Mouse (Mus musculus) brain, embryonic 14.5 days (tissue): ENCODE measurements around the gene Ric1. TPM values are rescaled to one million over a fixed set of nuclear protein-coding genes. Genes with fewer than 3 reads are reported as not detected.

ENCODE experiments used
- DNase-seq: peaks from one replicate; pipeline ENCODE4 v3.0.0-alpha.2; 2011; ENCODE audit warnings: low read depth
- CTCF ChIP-seq: fragments of 200-500 bp; IDR thresholded peaks from 2 replicates; pipeline ENCODE4 v1.5.1; 2012; ENCODE audit warnings: inconsistent platforms, mild to moderate bottlenecking, moderate library complexity, borderline replicate concordance; ENCODE audit not compliant: insufficient read depth, insufficient read length; ENCODE audit errors: extremely low read depth
- POLR2A ChIP-seq: fragments of 200-500 bp; IDR thresholded peaks from 2 replicates; pipeline ENCODE4 v1.6.1; 2012; ENCODE audit warnings: mild to moderate bottlenecking, inconsistent platforms, borderline replicate concordance; ENCODE audit not compliant: poor library complexity, insufficient read depth, insufficient read length, severe bottlenecking; ENCODE audit errors: extremely low read depth
- polyA plus RNA-seq: library from polyadenylated mRNA; depleted of rRNA; stranded (reverse); fragments of >200 nt; gene quantifications from 2 replicates; pipeline ENCODE4 v1.2.3, GENCODE M21; 2012

Gene Ric1
- polyA plus RNA-seq, 1 experiment: 28.4 TPM

DNA sequence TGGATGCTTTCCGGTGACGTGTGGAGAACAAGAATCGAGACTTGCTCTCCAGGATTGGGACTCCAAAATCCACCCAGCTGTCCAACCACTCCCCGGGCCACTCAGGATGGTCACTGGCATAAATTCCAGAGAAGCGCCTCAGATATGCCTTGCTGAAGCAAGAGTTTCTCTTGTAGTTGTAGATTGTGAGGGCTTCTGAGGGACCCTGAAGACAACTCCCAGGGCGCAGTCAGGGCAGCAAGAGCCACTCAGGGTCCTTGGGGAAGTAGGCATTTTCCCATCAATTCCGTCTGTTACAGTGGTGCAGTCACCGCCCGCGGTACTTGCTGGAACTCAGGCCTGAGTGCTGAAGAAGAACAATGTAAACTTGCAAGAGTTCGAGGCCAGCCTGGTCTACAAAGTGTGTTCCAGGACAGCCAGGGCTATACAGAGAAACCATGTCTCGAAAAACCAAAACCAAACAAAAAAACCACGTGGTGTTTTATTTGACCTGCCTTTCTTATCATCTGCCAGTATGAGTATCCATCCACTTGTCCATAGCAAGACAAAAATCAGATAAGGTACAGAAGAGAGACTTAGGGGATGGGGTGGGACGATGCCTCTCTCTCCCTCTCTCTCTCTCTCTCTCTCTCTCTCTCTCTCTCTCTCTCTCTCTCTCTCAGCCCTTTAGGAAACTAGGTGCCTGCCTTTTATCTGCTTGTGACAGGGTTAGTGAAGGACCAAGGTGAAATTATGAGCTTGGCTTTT lies 34.6 kb upstream of the Ric1 start:
- no peak for DNase-seq
- TF ChIP-seq CTCF: no peak
- no peak for TF ChIP-seq POLR2A

DNA sequence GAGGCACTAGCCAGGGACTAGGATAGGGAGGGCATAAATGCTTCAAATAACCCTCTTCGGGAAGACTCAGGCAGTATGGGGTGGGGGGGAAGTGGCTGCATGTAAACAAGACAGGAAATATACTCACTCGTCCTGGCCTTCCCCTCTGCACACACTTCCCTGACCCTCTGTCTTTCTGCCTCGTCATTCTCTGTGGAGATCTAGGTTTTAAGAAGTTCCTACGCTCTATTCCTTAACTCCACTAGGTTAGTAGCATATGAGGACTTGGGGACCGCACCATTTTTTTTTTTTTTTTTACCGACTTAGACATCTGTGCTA lies 34.0 kb upstream of the Ric1 start:
- no peak for DNase-seq
- TF ChIP-seq POLR2A (no peak), CTCF (no peak)

- no peak for DNase-seq
- TF ChIP-seq POLR2A: no peak
- no peak for TF ChIP-seq CTCF
Measured at GRCm38 (mm10) chr19:29488420-29488819, 33.7 kb upstream of the Ric1 start.

- TF ChIP-seq CTCF (no peak), POLR2A (no peak)
- DNase-seq: no peak
Measured at GRCm38 (mm10) chr19:29489785-29490284, 32.2 kb upstream of the Ric1 start.

DNA sequence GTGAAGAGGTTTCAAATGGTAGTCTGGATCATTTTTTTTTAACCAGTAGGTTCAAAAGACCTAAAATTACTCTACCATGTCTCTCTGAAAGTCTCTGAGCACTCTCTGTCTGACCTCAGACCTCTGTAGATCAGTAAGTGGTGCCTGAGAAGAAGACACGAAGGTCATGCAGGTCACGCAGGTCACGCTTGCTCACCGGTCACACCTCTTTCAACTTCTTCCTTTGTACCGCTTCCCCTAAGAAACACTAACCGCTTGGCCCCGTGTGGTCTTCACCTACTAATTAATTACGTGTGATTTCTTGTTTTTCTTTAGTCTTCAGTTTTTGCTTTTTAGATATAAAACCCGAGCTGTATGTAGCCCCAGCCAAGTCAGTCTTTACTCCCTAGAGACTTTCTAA lies 30.6 kb upstream of the Ric1 start:
- TF ChIP-seq POLR2A: no peak
- TF ChIP-seq CTCF: no peak
- DNase-seq: no peak

- TF ChIP-seq POLR2A (no peak), CTCF (no peak)
- DNase-seq: no peak
Measured at GRCm38 (mm10) chr19:29494454-29494853, 27.6 kb upstream of the Ric1 start.

- TF ChIP-seq CTCF (no peak), POLR2A (no peak)
- DNase-seq: no peak
Measured at GRCm38 (mm10) chr19:29496001-29496597, 26.0 kb upstream of the Ric1 start.

DNA sequence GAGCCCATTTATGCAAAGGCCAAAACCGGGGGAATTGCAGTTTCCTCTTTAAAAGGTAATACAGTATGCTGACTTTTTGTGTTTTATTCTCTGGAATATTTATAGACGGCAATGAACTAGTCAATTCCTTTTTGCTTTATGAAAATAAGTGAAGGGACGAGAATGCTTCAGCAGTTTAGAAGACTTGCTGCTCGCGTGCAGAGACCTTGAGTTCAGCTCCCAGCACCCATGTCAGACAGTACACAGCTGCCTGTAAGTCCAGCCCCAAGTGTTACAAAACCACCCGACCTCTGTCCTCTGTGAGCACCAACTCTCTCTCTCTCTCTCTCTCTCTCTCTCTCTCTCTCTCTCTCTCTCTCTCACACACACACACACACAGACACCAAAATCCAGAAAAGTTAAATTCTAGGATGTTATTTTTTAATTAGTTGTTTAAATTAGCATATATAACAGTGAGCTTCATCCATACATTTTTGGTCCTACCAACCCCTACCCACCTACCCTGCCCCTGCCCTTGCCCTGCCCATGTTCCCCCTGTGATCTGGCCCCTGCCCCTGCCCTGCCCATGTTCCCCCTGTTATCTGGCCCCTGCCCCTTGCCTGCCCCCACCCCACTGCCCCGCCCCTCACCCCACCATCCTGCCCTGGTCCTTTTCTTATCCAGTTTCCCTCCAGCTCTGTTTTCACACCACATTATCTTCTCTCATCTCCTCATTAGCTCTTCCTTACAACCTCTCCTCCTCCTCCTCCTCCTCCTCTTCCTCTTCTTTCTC lies 25.1 kb upstream of the Ric1 start:
- no peak for TF ChIP-seq CTCF
- no peak for TF ChIP-seq POLR2A
- DNase-seq: no peak

DNA sequence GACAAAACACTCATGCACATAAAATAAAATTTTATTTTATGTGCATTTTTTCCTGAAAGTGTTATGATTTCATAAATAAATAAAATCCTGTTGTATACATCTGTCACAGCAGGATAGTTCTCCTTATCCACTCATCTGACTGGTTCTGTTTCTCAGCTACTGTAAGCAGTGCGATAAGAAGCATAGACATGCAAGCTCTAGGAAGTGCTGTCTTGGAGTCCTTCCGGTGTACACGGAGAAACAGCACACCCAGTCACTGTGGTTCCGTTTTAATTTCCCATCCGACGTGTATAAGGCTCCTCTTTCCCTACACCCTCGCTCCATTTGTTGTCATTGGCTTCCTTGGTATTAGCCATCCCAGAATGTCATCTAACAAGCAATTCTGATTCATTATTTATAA lies 24.2 kb upstream of the Ric1 start:
- DNase-seq: no peak
- TF ChIP-seq CTCF (no peak), POLR2A (no peak)

DNA sequence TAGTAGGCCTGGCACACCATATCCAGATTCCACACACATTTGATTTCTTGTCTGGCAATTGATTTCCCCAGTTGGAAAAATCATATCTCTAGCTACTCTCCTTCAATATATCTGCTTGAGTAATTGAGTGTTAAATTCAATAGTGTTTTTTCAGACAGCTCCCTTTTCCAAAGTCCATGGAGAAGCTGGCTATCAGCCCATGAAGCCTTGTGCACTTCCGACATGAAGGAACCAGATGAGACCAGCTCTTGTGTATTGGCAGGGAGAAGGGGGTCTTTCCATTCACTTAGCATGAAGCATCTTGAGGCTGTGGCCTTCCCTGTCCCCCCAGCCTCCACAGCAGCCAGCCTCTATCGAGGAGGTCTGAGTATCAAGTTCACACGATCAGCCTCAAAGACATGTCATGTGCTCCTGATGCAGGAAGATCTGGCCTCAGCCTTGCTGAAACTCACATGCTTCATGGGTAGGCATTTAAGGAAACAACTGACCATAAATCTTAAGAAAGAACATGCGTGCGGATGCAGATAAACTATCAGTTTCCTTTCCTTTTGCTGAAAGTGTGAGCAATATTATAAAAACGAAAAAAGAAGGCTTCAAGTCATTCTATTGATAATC lies 23.1 kb upstream of the Ric1 start:
- no peak for DNase-seq
- TF ChIP-seq POLR2A (no peak), CTCF (no peak)

- DNase-seq: no peak
- TF ChIP-seq POLR2A (no peak), CTCF (no peak)
Measured at GRCm38 (mm10) chr19:29500333-29500732, 21.7 kb upstream of the Ric1 start.
